Mouse (Mus musculus) heart, postnatal 36 days (tissue): ENCODE results near the gene Gpr132. TPM values are rescaled to one million over a fixed set of nuclear protein-coding genes. Genes with fewer than 3 reads are reported as not detected.
"Not testable (repeated sequence)": the region's sequence is repeated elsewhere in the genome, so short reads cannot be mapped to it uniquely, and the experiment has no call there.

Experiments
- DNase-seq, 2 experiments: peaks; one replicate each; pipeline ENCODE4 v3.0.0; 2021 to 2022
- intact Hi-C: fragments of 180-260 bp; cut with DNase I; formaldehyde crosslinking; loops from one replicate; pipeline ENCODE4 v1.15.1; 2025
- total RNA-seq, 2 experiments: library from RNA; stranded (reverse); gene quantifications; 2 replicates each; pipeline ENCODE4 v1.2.3; 2021

The Gpr132 gene
- total RNA-seq, 2 experiments from 2014 or later, result 0.19 TPM

DNA sequence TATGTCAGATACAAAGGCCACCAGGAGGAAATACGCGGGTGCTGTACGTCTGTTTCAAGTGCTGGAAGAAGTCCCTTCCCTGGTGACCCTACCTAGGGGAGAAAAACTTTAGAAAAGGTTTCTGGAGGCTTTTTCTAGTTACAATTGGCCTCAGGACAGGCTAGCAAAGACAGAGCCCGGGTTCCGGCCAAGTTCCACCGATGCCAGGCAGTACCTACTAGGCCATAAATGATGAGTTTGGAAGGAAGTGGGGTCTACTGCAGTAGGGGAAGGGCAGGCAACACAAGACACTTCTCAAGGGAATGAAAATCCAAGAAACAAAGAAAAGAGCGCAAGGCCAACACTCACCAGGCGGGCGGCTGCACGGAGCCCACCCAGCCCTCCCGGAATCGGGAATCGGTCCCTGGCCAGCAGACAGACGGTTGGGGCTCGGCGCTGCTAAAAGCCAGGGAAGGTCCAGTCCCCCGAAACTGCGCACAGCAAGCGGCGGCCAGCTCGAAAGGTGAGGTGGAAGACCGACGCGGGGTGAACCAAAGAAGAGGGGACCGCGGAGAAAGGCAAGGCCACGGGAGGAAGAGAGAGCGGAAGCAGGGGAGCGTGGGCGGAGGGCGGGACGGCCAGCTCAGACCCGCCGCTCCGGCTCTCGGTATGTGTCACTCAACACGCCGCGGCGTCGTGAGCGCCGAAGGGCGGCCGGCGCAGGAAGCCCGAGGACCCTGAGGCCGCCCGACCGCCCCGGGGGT lies 39.4 kb downstream of the Gpr132 start:
- no peak for DNase-seq
- intact Hi-C loops, result loop anchor here (2.0 kb wide), 1 partner anchor 20 kb away; the partner anchor contains the start of gene Clba1

DNA sequence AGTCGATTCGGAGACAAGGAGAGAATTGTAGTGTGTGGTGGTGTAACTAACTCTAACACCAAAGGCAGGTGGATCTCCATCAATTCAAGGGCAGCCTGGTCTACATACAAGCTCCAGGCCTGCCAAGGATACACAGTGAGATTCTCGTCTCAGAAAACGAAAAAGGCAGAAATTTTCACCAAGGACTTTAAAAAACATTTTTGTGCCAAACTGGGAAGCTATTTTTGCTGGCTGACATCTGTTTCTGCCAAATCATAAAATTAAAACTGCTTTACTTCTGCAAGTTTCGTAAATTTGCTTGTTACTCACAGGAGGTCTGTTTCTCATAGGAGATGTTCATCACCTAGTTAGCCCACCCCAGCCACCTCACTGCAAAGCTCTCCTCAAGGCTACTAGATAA lies 42.1 kb downstream of the Gpr132 start:
- intact Hi-C loops, result no loop called here
- DNase-seq, result no peak

DNA sequence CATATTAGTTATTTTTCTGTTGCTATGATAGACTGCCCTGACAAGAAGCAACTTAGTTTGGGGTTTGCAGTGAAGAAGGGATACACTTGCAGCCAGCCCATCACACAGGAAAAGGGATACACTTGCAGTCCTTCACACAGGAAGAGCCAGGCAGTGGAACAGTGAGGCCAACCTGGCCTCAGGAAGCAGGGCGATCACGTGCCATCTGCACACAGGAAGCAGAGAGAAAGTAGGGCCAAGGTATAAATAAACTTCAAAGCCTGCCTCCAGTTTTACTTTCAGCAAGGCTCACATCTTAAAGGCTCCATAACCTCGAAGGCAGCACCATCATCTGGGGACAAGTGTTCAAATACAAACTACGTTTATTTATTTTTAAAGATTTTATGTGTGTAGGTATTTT lies 44.8 kb downstream of the Gpr132 start:
- DNase-seq, result no peak
- intact Hi-C loops, result no loop called here

DNA sequence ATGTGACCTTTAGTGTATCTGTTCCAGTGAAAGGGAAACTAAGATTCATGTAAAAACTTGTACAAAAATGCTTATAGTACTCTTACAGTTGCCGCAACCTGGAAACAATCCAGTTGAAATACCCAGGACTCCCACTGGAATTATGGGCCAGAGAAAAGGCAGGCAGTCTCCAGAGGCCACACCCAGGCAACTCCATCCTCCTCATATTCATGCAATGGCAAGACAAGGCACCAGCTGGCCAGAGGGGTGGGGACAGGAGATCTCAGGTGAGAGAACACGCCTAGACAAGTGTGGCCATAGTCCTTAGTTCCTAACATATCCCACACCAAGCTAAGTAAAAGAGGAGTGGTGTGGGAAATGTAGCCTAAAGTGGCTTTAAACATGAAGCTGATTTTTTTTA lies 45.4 kb downstream of the Gpr132 start:
- no peak for DNase-seq
- intact Hi-C loops, result no loop called here

- intact Hi-C loops, result no loop called here
- DNase-seq, result no peak
Observed at GRCm38 (mm10) chr12:112821974-112822373, 46.1 kb downstream of the Gpr132 start.

DNA sequence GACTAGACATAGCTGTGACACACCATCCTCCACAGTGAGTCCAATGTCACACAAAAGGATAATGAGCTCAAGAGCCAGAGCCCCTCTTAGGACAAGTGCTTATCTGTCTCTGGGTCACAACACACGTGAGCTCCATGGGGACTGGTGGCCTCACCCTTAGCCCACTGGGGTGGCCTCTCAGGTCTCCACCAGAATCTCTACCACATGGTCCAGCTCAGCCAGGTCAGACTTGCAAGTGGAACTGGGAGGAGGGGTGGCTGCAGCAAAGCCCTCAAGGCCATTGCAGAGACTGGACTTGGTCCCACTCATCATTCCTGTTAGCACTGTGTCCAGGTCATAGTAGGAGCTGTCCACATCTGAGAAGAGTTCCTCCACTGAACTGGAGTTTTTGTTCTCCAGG lies 46.8 kb downstream of the Gpr132 start:
- no peak for DNase-seq
- intact Hi-C loops, result no loop called here

- no peak for DNase-seq
- intact Hi-C loops, result no loop called here
Observed at GRCm38 (mm10) chr12:112820401-112820999, 47.5 kb downstream of the Gpr132 start.

- intact Hi-C loops, result no loop called here
- DNase-seq, result no peak
Observed at GRCm38 (mm10) chr12:112819057-112819662, 48.9 kb downstream of the Gpr132 start.

DNA sequence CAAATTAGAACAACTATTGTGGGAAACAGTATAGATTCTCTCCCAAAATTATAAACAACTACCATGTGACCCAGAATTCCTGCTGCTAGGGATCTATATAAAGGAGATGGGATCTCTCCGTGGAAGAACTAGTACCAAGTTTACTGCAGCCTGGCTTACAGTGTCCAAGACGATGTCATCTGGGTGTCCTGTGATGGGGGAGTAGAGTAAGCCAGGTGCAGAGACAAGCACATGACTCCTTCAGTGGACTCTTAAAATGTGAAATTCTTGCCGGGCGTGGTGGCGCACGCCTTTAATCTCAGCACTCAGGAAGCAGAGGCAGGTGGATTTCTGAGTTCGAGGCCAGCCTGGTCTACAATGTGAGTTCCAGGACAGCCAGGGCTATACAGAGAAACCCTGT lies 51.2 kb downstream of the Gpr132 start:
- intact Hi-C loops, result loop anchor here (1.0 kb wide), 1 partner anchor 26 kb away; no protein-coding TSS in a partner anchor
- DNase-seq, result not testable (repeated sequence)

DNA sequence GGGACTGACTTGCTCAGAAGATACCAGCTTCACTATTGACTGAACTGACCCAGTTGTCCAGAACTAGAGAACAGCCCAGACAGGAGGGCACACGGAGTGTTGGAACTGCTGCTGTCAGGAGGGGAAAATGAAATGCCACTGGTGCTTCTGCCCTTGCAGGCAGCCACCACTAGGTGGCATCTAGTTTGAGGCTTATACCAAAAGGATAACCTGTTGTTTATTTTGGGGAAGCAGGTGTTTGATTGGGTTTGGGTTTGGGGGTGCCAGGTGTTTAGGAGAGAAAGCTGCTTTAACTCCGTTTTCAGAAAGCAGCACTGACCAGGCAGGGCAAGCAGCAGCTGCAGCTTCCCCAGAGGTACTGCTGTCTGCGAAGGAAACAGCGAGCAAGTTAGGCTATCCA lies 51.7 kb downstream of the Gpr132 start:
- intact Hi-C loops, result loop anchor here (1.0 kb wide), 1 partner anchor 27 kb away; no protein-coding TSS in a partner anchor
- DNase-seq, result peak; percentile 54 to 58

DNA sequence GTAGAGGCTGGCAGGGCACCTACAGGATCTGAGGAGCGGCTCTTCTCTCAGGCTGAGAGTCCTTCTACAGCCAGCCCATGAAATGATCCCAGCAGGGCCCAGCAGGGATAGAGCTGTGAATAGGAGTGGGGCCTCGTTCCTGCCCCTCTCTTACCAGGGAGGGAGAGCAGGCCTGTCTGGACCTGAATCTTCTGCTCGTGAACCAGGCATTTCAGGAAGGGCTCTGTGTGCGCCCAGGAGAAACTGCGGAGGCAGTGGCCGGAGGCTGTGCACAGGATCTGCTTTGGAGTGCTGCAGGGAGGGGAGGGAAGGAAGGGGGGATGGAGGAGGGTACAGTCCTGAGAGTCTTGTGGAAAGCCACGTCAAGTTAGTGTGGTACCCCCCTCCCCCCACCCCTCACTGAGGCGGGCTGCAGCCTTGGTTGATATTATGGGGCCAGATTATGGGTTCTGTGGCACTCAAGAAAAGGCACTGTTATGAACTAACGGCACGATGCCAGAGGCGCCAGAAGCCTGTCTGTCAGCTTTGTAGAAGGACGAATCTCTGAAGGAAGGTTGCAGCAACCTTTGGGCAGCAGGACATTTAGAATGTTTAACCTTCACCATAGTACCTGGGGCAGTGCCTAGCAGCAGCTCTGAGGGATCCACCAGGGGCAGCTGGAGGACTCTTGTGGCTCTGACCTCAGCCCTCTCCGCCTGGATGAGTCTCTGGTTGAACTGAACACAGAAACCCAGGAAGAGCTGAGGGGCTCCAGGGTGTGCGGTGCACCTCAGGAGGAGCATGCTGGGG lies 53.2 kb downstream of the Gpr132 start:
- DNase-seq, result no peak
- intact Hi-C loops, result no loop called here

DNA sequence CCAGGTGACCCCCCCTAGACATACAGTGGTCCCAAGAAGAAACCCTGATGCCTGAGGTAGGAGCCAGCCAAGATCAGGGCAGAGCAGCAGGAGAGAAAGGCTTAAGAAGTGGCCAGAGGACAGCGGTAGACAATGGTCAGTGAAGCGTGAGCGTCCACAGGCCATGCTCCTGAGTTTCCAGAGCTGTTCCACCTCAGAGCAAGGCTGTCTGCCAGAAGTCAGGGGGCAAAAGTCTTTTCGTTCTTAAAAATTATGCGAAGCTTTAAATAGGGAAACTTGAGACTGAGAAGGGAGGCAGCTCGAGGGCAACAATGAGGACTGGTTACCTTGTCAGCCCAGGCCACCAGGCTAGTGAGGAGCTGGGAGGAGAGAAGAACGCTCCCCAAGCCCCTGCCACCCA lies 54.7 kb downstream of the Gpr132 start:
- DNase-seq, result no peak
- intact Hi-C loops, result no loop called here

- no peak for DNase-seq
- intact Hi-C loops, result no loop called here
Observed at GRCm38 (mm10) chr12:112810092-112810885, 57.7 kb downstream of the Gpr132 start.

GRCm38 (mm10) chr12:112809641-112810040 lies 58.4 kb downstream of the Gpr132 start:
- intact Hi-C loops, result loop anchor here (2.0 kb wide), 1 partner anchor 19 kb away; the partner anchor contains the start of gene Cdca4

GRCm38 (mm10) chr12:112808587-112809364 lies 59.3 kb downstream of the Gpr132 start, which contains the start of gene Clba1:
Gene Clba1, plus strand, starts transcription at chr12:112808937.
- intact Hi-C loops, result loop anchor here (2.0 kb wide), 1 partner anchor 20 kb away; the partner anchor contains the start of gene Cdca4
- DNase-seq, result peak; percentile 92

More at GRCm38 (mm10) chr12:112809641-112810040, 58.4 kb downstream of the Gpr132 start:
- no peak for DNase-seq

DNA sequence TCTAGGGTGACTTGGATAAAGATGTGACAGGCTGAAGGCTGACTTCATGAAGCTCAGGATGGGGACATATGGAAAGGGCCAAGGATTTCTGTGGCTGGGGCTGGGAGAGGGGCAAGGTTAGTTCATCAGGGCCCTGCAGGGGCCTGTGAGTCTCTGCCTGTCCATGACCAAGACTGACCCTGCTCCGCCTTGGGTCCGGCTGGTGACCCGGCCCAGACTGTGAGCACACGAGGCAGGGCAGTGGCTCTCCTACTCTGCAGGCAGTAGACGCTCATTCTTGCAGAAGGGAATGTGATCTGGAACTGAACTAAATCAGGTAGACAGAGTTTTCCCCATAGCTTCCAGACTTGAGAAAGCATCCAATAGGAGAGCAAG lies 59.8 kb downstream of the Gpr132 start:
- intact Hi-C loops, result loop anchor here (2.0 kb wide), 1 partner anchor 21 kb away; the partner anchor contains the start of gene Cdca4
- no peak for DNase-seq

- no peak for DNase-seq
- intact Hi-C loops, result loop anchor here (2.0 kb wide), 1 partner anchor 21 kb away; the partner anchor contains the start of gene Cdca4
Observed at GRCm38 (mm10) chr12:112807796-112808195, 60.2 kb downstream of the Gpr132 start.

DNA sequence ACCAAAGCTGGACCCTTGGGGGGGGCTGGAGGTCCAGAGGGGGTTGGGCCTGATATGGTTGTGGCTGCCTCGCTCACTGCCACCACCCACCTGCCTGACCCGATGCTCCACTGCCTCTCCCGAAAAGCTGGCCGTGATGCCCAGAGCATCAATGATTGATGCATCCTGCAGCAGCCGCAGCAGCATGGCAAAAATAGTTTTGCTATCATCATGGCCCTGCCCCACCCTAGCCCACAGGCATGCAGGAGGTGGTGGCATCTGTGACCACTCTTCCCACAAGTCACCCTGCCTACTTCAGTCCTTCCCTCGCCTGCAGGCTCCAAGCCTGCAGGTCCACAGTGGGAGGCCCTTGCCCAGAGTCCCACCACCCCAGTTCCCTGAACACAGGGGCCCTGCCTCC lies 62.0 kb downstream of the Gpr132 start:
- DNase-seq, result no peak
- intact Hi-C loops, result no loop called here

DNA sequence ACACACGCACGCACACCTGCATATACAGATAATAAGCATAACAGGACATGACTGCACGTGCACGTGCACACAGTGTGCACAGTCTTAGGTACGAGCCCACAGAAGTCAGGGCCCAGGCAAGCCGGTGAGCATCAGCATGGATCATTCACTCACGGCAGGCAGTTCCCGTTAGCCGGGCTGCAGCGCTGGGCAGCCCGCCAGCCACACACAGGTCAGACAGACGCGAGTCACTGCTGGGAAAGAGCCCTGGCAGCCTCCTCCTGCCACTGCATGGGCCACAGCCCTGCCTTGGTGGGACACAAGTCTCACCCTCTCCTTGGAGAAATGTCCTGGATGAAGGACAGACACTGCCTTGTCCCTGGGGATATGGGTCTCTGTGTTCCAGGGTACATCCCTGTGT lies 64.0 kb downstream of the Gpr132 start:
- intact Hi-C loops, result loop anchor here (5.0 kb wide), 1 partner anchor 57 kb away; no protein-coding TSS in a partner anchor
- DNase-seq, result peak; percentile 37 to 47
